Mouse (Mus musculus) bone marrow, adult 2 months (tissue): ENCODE results near the gene P2rx1. TPM values are rescaled to one million over a fixed set of nuclear protein-coding genes. Genes with fewer than 3 reads are reported as not detected.
A peak's percentile ranks its signal among the peaks of the same experiment; 100 is the strongest.

Source experiments
- H3K27ac ChIP-seq: fragments of 200-500 bp; 2 replicates; pipeline ENCODE4 v1.5.1; 2012; ENCODE audit warnings: low read depth, mild to moderate bottlenecking, control low read depth, inconsistent platforms, low read length; ENCODE audit not compliant: control insufficient read depth, poor library complexity, insufficient read depth
- H3K4me1 ChIP-seq: fragments of 200-500 bp; 2 replicates; pipeline ENCODE4 v1.6.1; 2011; ENCODE audit warnings: low read length; ENCODE audit not compliant: control insufficient read depth, insufficient read depth
- H3K4me3 ChIP-seq: fragments of 200-500 bp; replicated peaks from 2 replicates; pipeline ENCODE3; 2011; ENCODE audit warnings: mild to moderate bottlenecking, low read depth, low read length, control low read depth; ENCODE audit not compliant: control insufficient read depth
- CTCF ChIP-seq: fragments of 200-500 bp; IDR thresholded peaks from 2 replicates; pipeline ENCODE4 v1.5.1; 2011; ENCODE audit warnings: low read length, control low read depth; ENCODE audit not compliant: control insufficient read depth, insufficient read depth
- POLR2A ChIP-seq: fragments of 200-500 bp; IDR thresholded peaks from 2 replicates; pipeline ENCODE4 v1.6.1; 2011; ENCODE audit warnings: low read depth, mild to moderate bottlenecking, control low read depth, low read length, borderline replicate concordance; ENCODE audit not compliant: control insufficient read depth
- WGBS: fragments of 180-500 bp; shearing (Covaris S2); methylation state at CpG from one replicate; pipeline ENCODE4 v1.1.7; 2018; 5-methylcytosine and 5-hydroxymethylcytosine counted together
- polyA plus RNA-seq: library from polyadenylated mRNA; stranded (reverse); fragments of >200 nt; gene quantifications from 2 replicates; pipeline ENCODE4 v1.2.4, GENCODE M21; 2011; ENCODE audit warnings: low replicate concordance; ENCODE audit not compliant: missing spikeins, insufficient read depth, insufficient read length

The P2rx1 gene
- polyA plus RNA-seq, 1 experiment, result 31.7 TPM

- 86% methylated on average over 9 of the region's 9 CpGs for WGBS
- H3K4me1 ChIP-seq, result no peaks in the 10 kb centered on the region
- no peak overlapping the region for H3K4me3 ChIP-seq
- no peak overlapping the region for H3K27ac ChIP-seq
- TF ChIP-seq POLR2A, result no peak
- TF ChIP-seq CTCF, result no peak
Observed at GRCm38 (mm10) chr11:72982516-72982915, 16.4 kb upstream of the P2rx1 start.

GRCm38 (mm10) chr11:72983283-72983682, 15.6 kb upstream of the P2rx1 start:
- Histone ChIP-seq H3K4me1 (no peaks in the 10 kb centered on the region), H3K27ac (no peak overlapping the region), H3K4me3 (no peak overlapping the region)
- WGBS, result 65% methylated on average over 5 of the region's 5 CpGs
- TF ChIP-seq CTCF, result peak; percentile 56
- TF ChIP-seq POLR2A, result no peak

- peak overlapping the region; percentile 30; the same call in 1 of the 2 replicates for H3K27ac ChIP-seq
- WGBS, result 65% methylated on average over 5 of the region's 5 CpGs
Observed at GRCm38 (mm10) chr11:72986745-72987144, 12.2 kb upstream of the P2rx1 start.

GRCm38 (mm10) chr11:72987234-72987633, 11.7 kb upstream of the P2rx1 start:
- TF ChIP-seq CTCF (no peak), POLR2A (no peak)
- WGBS, result 58% methylated on average over 5 of the region's 5 CpGs
- Histone ChIP-seq H3K27ac (peak overlapping the region; percentile 30; the same call in 1 of the 2 replicates), H3K4me1 (no peaks in the 10 kb centered on the region; the same call in 1 of the 2 replicates), H3K4me3 (no peak overlapping the region)

More at GRCm38 (mm10) chr11:72986745-72987144, 12.2 kb upstream of the P2rx1 start:
- no peak for TF ChIP-seq POLR2A
- no peak overlapping the region for H3K4me3 ChIP-seq
- no peaks in the 10 kb centered on the region; the same call in 1 of the 2 replicates for H3K4me1 ChIP-seq

GRCm38 (mm10) chr11:72987807-72988206, 11.1 kb upstream of the P2rx1 start:
- Histone ChIP-seq H3K27ac (no peak overlapping the region), H3K4me1 (no peaks in the 10 kb centered on the region; the same call in 1 of the 2 replicates), H3K4me3 (no peak overlapping the region)
- TF ChIP-seq CTCF, result no peak
- no peak for TF ChIP-seq POLR2A
- WGBS, result 43% methylated on average over 5 of the region's 5 CpGs

GRCm38 (mm10) chr11:72989044-72989443, 9.9 kb upstream of the P2rx1 start:
- TF ChIP-seq CTCF, result no peak
- H3K4me3 ChIP-seq, result no peak overlapping the region
- H3K4me1 ChIP-seq, result no peaks in the 10 kb centered on the region; the same call in 1 of the 2 replicates
- WGBS, result 48% methylated on average over 6 of the region's 6 CpGs
- no peak overlapping the region for H3K27ac ChIP-seq

GRCm38 (mm10) chr11:72990688-72991087, 8.2 kb upstream of the P2rx1 start:
- Histone ChIP-seq H3K4me1 (peaks cover 2% of the 10 kb centered on the region; the same call in 1 of the 2 replicates), H3K27ac (no peak overlapping the region), H3K4me3 (no peak overlapping the region)
- 81% methylated on average over 9 of the region's 9 CpGs for whole genome bisulfite sequencing
- TF ChIP-seq POLR2A, result no peak
- no peak for TF ChIP-seq CTCF

- no peak overlapping the region for H3K4me3 ChIP-seq
- peaks cover 2% of the 10 kb centered on the region; the same call in 1 of the 2 replicates for H3K4me1 ChIP-seq
- H3K27ac ChIP-seq, result no peak overlapping the region
- 87% methylated on average over 9 of the region's 9 CpGs for WGBS
- TF ChIP-seq CTCF, result no peak
- TF ChIP-seq POLR2A, result no peak
Observed at GRCm38 (mm10) chr11:72991961-72992360, 6.9 kb upstream of the P2rx1 start.

- Histone ChIP-seq H3K4me1 (peaks cover 9% of the 10 kb centered on the region), H3K27ac (no peak overlapping the region), H3K4me3 (no peak overlapping the region)
- 85% methylated on average over 6 of the region's 6 CpGs for WGBS
- TF ChIP-seq CTCF (no peak), POLR2A (no peak)
Observed at GRCm38 (mm10) chr11:72996346-72996745, 2.6 kb upstream of the P2rx1 start.
